ENCODE assay signal across 9 mouse cellular contexts in genomic region chr5:103654225-103654624, GRCm38 (mm10). TPM values are rescaled to one million over a fixed set of nuclear protein-coding genes. Genes with fewer than 3 reads are reported as not detected.
DNase-seq lines count a peak whose midpoint lies in the region; ATAC-seq and TF ChIP-seq lines count a peak whose summit lies in the region.
"Had no signal": no experiment of that assay in that cellular context is flagged by ENCODE, and none has a peak within 500 bp of the region (broad histone marks: within the 10 kb centered on the region; RNA-seq: fewer than 3 reads in every experiment).

No protein-coding gene starts in this region.

- peak; percentile 65 for ATAC-seq in megakaryocyte progenitor cell, adult 5-6 weeks (replicated peaks; ENCODE audit: poor library complexity)

- no peak overlapping the region for H3K27ac ChIP-seq in left cerebral cortex, adult 2 months

- TF ChIP-seq CTCF in left cerebral cortex, adult 2 months (IDR thresholded peaks at IDR 0.05), result peak; percentile 48

- no peak overlapping the region for H3K4me3 ChIP-seq in left cerebral cortex, adult 2 months

- DNase-seq in adrenal gland, postnatal 14 days, result peak; percentile 56
- DNase-seq in adrenal gland, adult 8-10 months, result no peak
- peak in 1 of 2 experiments; percentile 19 for DNase-seq in left cerebral cortex, adult 2 months (ENCODE audit: extremely low spot score in 1 of 2, low spot score in 2 of 2)
- DNase-seq in left cerebral cortex, adult 8-10 months (ENCODE audit: low spot score in 2 of 2), result no peak
- peak; percentile 94 for DNase-seq in R1 (ENCODE audit: low read depth, low spot score)
- DNase-seq in fat pad, adult 2 months (ENCODE audit: extremely low read depth, low read depth, low spot score), result peak; percentile 34
- no peak for DNase-seq in cerebellum, postnatal 36 days

- intact Hi-C loops in left cerebral cortex, adult 2 months (cut with DNase I), result no loop called here

RNA-seq across cellular contexts. Expression of gene 1700016H13Rik, which starts 1.6 kb away (rescaled TPM):
- not detected in 2 replicates for total RNA-seq in adrenal gland, postnatal 14 days (2021)
- total RNA-seq in adrenal gland, adult 8-10 months (2022), result not detected
- total RNA-seq in left cerebral cortex, adult 2 months (2021), result not detected
- total RNA-seq in left cerebral cortex, adult 8-10 months (2022), result not detected
- 0.12 TPM in 1 of 2 replicates, not detected in the other for total RNA-seq in megakaryocyte progenitor cell, adult 5-6 weeks (2015)
- total RNA-seq in megakaryocyte progenitor cell, adult 5-6 weeks (2017), result not detected in 2 replicates
- total RNA-seq: G1E had no signal

RNA-seq across cellular contexts. Expression of gene Slc10a6, which starts 25.0 kb away (rescaled TPM):
- total RNA-seq in adrenal gland, postnatal 14 days (2021), result 2.0 and 4.4 TPM in 2 replicates
- total RNA-seq in adrenal gland, adult 8-10 months (2022), result 1 to 10 TPM; 1.2 to 3.6 (median 1.9) TPM
- total RNA-seq in left cerebral cortex, adult 2 months (2021), result under 1 TPM in 1 of 2 experiments, not detected in 1; 0.21 TPM
- total RNA-seq in left cerebral cortex, adult 8-10 months (2022), result not detected
- total RNA-seq in megakaryocyte progenitor cell, adult 5-6 weeks (2015), result not detected in 2 replicates
- not detected in 2 replicates for total RNA-seq in megakaryocyte progenitor cell, adult 5-6 weeks (2017)

RNA-seq across cellular contexts. Expression of gene Aff1, which starts 37.9 kb away (rescaled TPM):
- 37.3 and 43.2 TPM in 2 replicates for total RNA-seq in adrenal gland, postnatal 14 days (2021)
- total RNA-seq in adrenal gland, adult 8-10 months (2022), result 10 to 100 TPM; 44.1 to 57.5 (median 51.0) TPM
- total RNA-seq in left cerebral cortex, adult 2 months (2021), result 10 to 100 TPM; 12.8 to 16.7 TPM
- 10 to 100 TPM; 14.5 to 17.8 (median 15.7) TPM for total RNA-seq in left cerebral cortex, adult 8-10 months (2022)
- total RNA-seq in megakaryocyte progenitor cell, adult 5-6 weeks (2015), result 78.6 and 86.8 TPM in 2 replicates
- total RNA-seq in megakaryocyte progenitor cell, adult 5-6 weeks (2017), result 34.1 and 44.3 TPM in 2 replicates

Comparison
In these comparisons a context has a peak if more than half of its experiments do, and no peak if none do; other contexts are left out.
1. DNase-seq: peak in adrenal gland, postnatal 14 days (single experiment), R1 (single experiment) and fat pad, adult 2 months (single experiment); none in adrenal gland, adult 8-10 months (single experiment), left cerebral cortex, adult 8-10 months (0 of 2) and cerebellum, postnatal 36 days (0 of 2).